Mouse (Mus musculus) liver, postnatal 0 days (tissue): ENCODE results near the gene Pakap.

Source experiments
- CTCF ChIP-seq: sonication (generic); IDR thresholded peaks from 2 replicates; pipeline ENCODE4 v1.5.1; 2016; ENCODE audit warnings: antibody characterized with exemption, low read depth
- EP300 ChIP-seq: IDR thresholded peaks from 2 replicates; pipeline ENCODE4 v1.6.1; 2016; ENCODE audit warnings: antibody characterized with exemption, low read depth, mild to moderate bottlenecking

GRCm38 (mm10) chr4:57625306-57625705, 57.3 kb downstream of the Pakap start:
- TF ChIP-seq CTCF (no peak), EP300 (no peak)
